Mouse (Mus musculus) MEL (cell line): ENCODE measurements around the gene Scn8a. TPM values are rescaled to one million over a fixed set of nuclear protein-coding genes. Genes with fewer than 3 reads are reported as not detected.

Experiments
- DNase-seq: peaks from one replicate; pipeline ENCODE4 v3.0.0; 2011; ENCODE audit warnings: low read depth, low spot score
- H3K27ac ChIP-seq: 2 replicates; pipeline ENCODE4 v1.5.1; 2012; ENCODE audit warnings: low read depth, mild to moderate bottlenecking, control low read depth, low read length, moderate library complexity; ENCODE audit not compliant: control insufficient read depth
- H3K27me3 ChIP-seq, 2 experiments: fragments of 150-350 bp in 1 of 2; sonication (generic) in 1 of 2; 2 replicates each; pipeline ENCODE4 v1.6.1; 2012; ENCODE audit warnings: low read length in 2 of 2, mild to moderate bottlenecking in 2 of 2, improper control_type of control experiment in 1 of 2, moderate library complexity in 1 of 2; ENCODE audit not compliant: insufficient read depth in 2 of 2, control insufficient read depth in 1 of 2
- H3K36me3 ChIP-seq, 2 experiments: 2 replicates each; pipeline ENCODE4 v1.6.1; 2012 to 2014; ENCODE audit warnings: low read length in 2 of 2, improper control_type of control experiment in 1 of 2, inconsistent platforms in 1 of 2, mild to moderate bottlenecking in 1 of 2; ENCODE audit not compliant: insufficient read depth in 2 of 2, control insufficient read depth in 1 of 2
- H3K4me1 ChIP-seq, 2 experiments: fragments of 150-350 bp in 1 of 2; sonication (generic) in 1 of 2; 2 replicates each; pipeline ENCODE4 v1.6.1; 2012; ENCODE audit warnings: low read length in 2 of 2, improper control_type of control experiment in 1 of 2, mild to moderate bottlenecking in 1 of 2; ENCODE audit not compliant: insufficient read depth in 2 of 2, control insufficient read depth in 1 of 2
- H3K4me3 ChIP-seq, 2 experiments: fragments of 150-350 bp in 1 of 2; sonication (generic) in 1 of 2; 2 replicates each; pipeline ENCODE4 v1.5.1; 2012; ENCODE audit warnings: low read depth in 2 of 2, low read length in 2 of 2, mild to moderate bottlenecking in 2 of 2, moderate library complexity in 2 of 2, control low read depth in 1 of 2, improper control_type of control experiment in 1 of 2; ENCODE audit not compliant: control insufficient read depth in 1 of 2, insufficient read depth in 1 of 2
- H3K79me2 ChIP-seq: 2 replicates; pipeline ENCODE4 v1.6.1; 2012; ENCODE audit warnings: mild to moderate bottlenecking, low read length, moderate library complexity; ENCODE audit not compliant: control insufficient read depth, poor library complexity, insufficient read depth
- H3K9ac ChIP-seq: 2 replicates; pipeline ENCODE4 v1.6.1; 2012; ENCODE audit warnings: low read depth, mild to moderate bottlenecking, control low read depth, low read length, moderate library complexity; ENCODE audit not compliant: control insufficient read depth, poor library complexity, severe bottlenecking
- H3K9me3 ChIP-seq: fragments of 150-350 bp; sonication (generic); replicated peaks from 2 replicates; pipeline ENCODE4 v1.6.1; 2012; ENCODE audit warnings: mild to moderate bottlenecking, low read length, improper control_type of control experiment, moderate library complexity; ENCODE audit not compliant: insufficient read depth
- CHD1 ChIP-seq: IDR thresholded peaks from 2 replicates; pipeline ENCODE4 v1.6.1; 2012; ENCODE audit warnings: low read depth, mild to moderate bottlenecking, inconsistent platforms, low read length, improper control_type of control experiment
- CTCF ChIP-seq, 3 experiments: IDR thresholded peaks in 2 of 3; conservative IDR thresholded peaks in 1 of 3; 2 replicates each; pipeline ENCODE4 v1.5.1; 2011 to 2012; ENCODE audit warnings: low read length in 3 of 3, low read depth in 2 of 3, mild to moderate bottlenecking in 2 of 3, improper control_type of control experiment in 1 of 3, inconsistent platforms in 1 of 3, mixed read lengths in 1 of 3, moderate library complexity in 1 of 3; ENCODE audit not compliant: control insufficient read depth in 1 of 3, insufficient read depth in 1 of 3, poor library complexity in 1 of 3, severe bottlenecking in 1 of 3
- ELF1 ChIP-seq: IDR thresholded peaks from 2 replicates; pipeline ENCODE4 v1.6.1; 2014; ENCODE audit warnings: low read depth, mild to moderate bottlenecking, inconsistent platforms, low read length, improper control_type of control experiment, moderate library complexity
- ETS1 ChIP-seq: IDR thresholded peaks from 2 replicates; pipeline ENCODE4 v1.6.1; 2012; ENCODE audit warnings: low read depth, mild to moderate bottlenecking, inconsistent platforms, low read length, improper control_type of control experiment, moderate library complexity
- GABPA ChIP-seq: IDR thresholded peaks from 2 replicates; pipeline ENCODE4 v1.6.1; 2012; ENCODE audit warnings: low read depth, mild to moderate bottlenecking, inconsistent platforms, low read length, improper control_type of control experiment, moderate library complexity
- HCFC1 ChIP-seq: IDR thresholded peaks from 2 replicates; pipeline ENCODE4 v1.6.1; 2012; ENCODE audit warnings: low read depth, mild to moderate bottlenecking, inconsistent platforms, low read length, improper control_type of control experiment, moderate library complexity
- JUND ChIP-seq: IDR thresholded peaks from 2 replicates; pipeline ENCODE4 v1.6.1; 2011; ENCODE audit warnings: low read depth, mild to moderate bottlenecking, improper control_type of control experiment, low read length
- KAT2A ChIP-seq: conservative IDR thresholded peaks from 2 replicates; pipeline ENCODE4 v1.6.1; 2012; ENCODE audit warnings: low read depth, low read length, improper control_type of control experiment, inconsistent platforms
- MAZ ChIP-seq: IDR thresholded peaks from 2 replicates; pipeline ENCODE4 v1.6.1; 2012; ENCODE audit warnings: low read depth, mild to moderate bottlenecking, inconsistent platforms, low read length, improper control_type of control experiment
- MEF2A ChIP-seq: IDR thresholded peaks from 2 replicates; pipeline ENCODE4 v1.6.1; 2014; ENCODE audit warnings: low read depth, mild to moderate bottlenecking, inconsistent platforms, low read length, improper control_type of control experiment; ENCODE audit not compliant: poor library complexity, insufficient replicate concordance, severe bottlenecking; ENCODE audit errors: extremely low read depth
- MXI1 ChIP-seq: IDR thresholded peaks from 2 replicates; pipeline ENCODE4 v1.6.1; 2011; ENCODE audit warnings: mild to moderate bottlenecking, low read depth, low read length, improper control_type of control experiment
- MYC ChIP-seq: IDR thresholded peaks from 2 replicates; pipeline ENCODE4 v1.6.1; 2011; ENCODE audit warnings: low read depth, mild to moderate bottlenecking, low read length, improper control_type of control experiment, moderate library complexity
- NELFE ChIP-seq: IDR thresholded peaks from 2 replicates; pipeline ENCODE4 v1.6.1; 2011; ENCODE audit warnings: low read depth, low read length, improper control_type of control experiment
- POLR2A ChIP-seq, 2 experiments: IDR thresholded peaks; 2 replicates each; pipeline ENCODE4 v1.6.1; 2011 to 2012; ENCODE audit warnings: low read length in 2 of 2, mild to moderate bottlenecking in 2 of 2, control low read depth in 1 of 2, improper control_type of control experiment in 1 of 2, low read depth in 1 of 2, moderate library complexity in 1 of 2; ENCODE audit not compliant: control insufficient read depth in 1 of 2, insufficient read depth in 1 of 2, poor library complexity in 1 of 2
- RAD21 ChIP-seq: IDR thresholded peaks from 2 replicates; pipeline ENCODE4 v1.6.1; 2011; ENCODE audit warnings: mild to moderate bottlenecking, low read depth, low read length, improper control_type of control experiment
- RCOR1 ChIP-seq: IDR thresholded peaks from 2 replicates; pipeline ENCODE4 v1.6.1; 2012; ENCODE audit warnings: low read depth, mild to moderate bottlenecking, inconsistent platforms, low read length, improper control_type of control experiment
- SIN3A ChIP-seq: IDR thresholded peaks from 2 replicates; pipeline ENCODE4 v1.6.1; 2012; ENCODE audit warnings: low read length, improper control_type of control experiment, inconsistent platforms
- SMC3 ChIP-seq: IDR thresholded peaks from 2 replicates; pipeline ENCODE4 v1.6.1; 2011; ENCODE audit warnings: low read depth, low read length, improper control_type of control experiment
- TAL1 ChIP-seq: IDR thresholded peaks from 2 replicates; pipeline ENCODE4 v1.6.1; 2012; ENCODE audit warnings: mild to moderate bottlenecking, inconsistent platforms, low read length, moderate library complexity, mixed read lengths
- USF1 ChIP-seq: IDR thresholded peaks from 2 replicates; pipeline ENCODE4 v1.6.1; 2014; ENCODE audit warnings: low read depth, mild to moderate bottlenecking, inconsistent platforms, low read length, improper control_type of control experiment, moderate library complexity
- ZC3H11A ChIP-seq: IDR thresholded peaks from 2 replicates; pipeline ENCODE4 v1.6.1; 2012; ENCODE audit warnings: low read depth, mild to moderate bottlenecking, inconsistent platforms, low read length, improper control_type of control experiment
- ZNF384 ChIP-seq: IDR thresholded peaks from 2 replicates; pipeline ENCODE4 v1.6.1; 2012; ENCODE audit warnings: low read depth, mild to moderate bottlenecking, inconsistent platforms, low read length, improper control_type of control experiment
- polyA plus RNA-seq, 2 experiments: library from polyadenylated mRNA; stranded (reverse) in 1 of 2; unstranded in 1 of 2; fragments of >175 nt in 1 of 2; fragments of >200 nt in 1 of 2; gene quantifications; 2 replicates each; pipeline versions ENCODE4 v1.2.1 to v1.2.4; 2012; ENCODE audit warnings: low replicate concordance in 2 of 2, low read depth in 1 of 2; ENCODE audit not compliant: insufficient read length in 2 of 2, insufficient read depth in 1 of 2, missing spikeins in 1 of 2
- total RNA-seq: library from RNA; depleted of rRNA; stranded (reverse); fragments of 300-350 nt; gene quantifications from 2 replicates; pipeline ENCODE4 v1.2.3, GENCODE M21; 2012

Gene Scn8a
- total and polyA plus RNA-seq, 3 experiments: 0.01 to 0.08 TPM; not detected in 1

- no peaks in the 10 kb centered on the region for H3K9me3 ChIP-seq
- H3K27me3 ChIP-seq: peaks cover 0 to 6% of the 10 kb centered on the region in 2 experiments; a peak in 2 of 4 replicates
- DNase-seq: no peak
- H3K9ac ChIP-seq: no peak overlapping the region
- TF ChIP-seq SMC3: no peak
- TF ChIP-seq MAZ: no peak
- no peak for TF ChIP-seq POLR2A (IDR thresholded peaks at IDR 0.05; ENCODE audit: control insufficient read depth in 1 of 2, insufficient read depth in 1 of 2, low read depth in 1 of 2, low read length in 2 of 2, poor library complexity in 1 of 2)
- TF ChIP-seq CTCF (IDR thresholded peaks at IDR 0.05 in 2 of 3, conservative IDR thresholded peaks at IDR 0.05 in 1 of 3; ENCODE audit: control insufficient read depth in 1 of 3, insufficient read depth in 1 of 3, low read depth in 2 of 3, low read length in 3 of 3, poor library complexity in 1 of 3, severe bottlenecking in 1 of 3): no peak
- TF ChIP-seq NELFE: no peak
- no peak overlapping the region for H3K4me3 ChIP-seq
- H3K36me3 ChIP-seq: no peaks in the 10 kb centered on the region
- H3K4me1 ChIP-seq: no peaks in the 10 kb centered on the region
- no peaks in the 10 kb centered on the region for H3K79me2 ChIP-seq
- no peak overlapping the region for H3K27ac ChIP-seq
These were observed 224.3 kb downstream of the Scn8a start for GRCm38 (mm10) chr15:101093988-101094387.

DNA sequence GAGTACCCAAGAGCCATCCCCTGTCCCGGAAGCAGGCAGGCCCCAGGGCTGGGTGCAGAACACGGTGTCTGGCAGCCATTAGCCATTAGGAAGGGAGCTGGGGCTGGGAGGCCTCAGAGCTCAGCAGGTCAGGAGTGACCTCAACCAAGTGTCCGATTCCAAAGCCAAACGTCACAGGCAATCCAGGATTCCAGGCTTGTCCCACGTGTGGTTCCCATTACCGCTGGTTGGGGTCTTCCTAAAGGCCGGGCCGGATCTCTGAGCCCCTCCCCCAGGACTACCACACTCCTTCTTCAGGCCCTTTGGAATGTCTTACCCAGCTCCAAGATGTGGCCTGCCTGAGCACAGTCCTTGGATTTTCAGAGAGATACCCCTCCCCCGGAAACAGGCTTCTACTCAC, 225.3 kb downstream of the Scn8a start:
- Histone ChIP-seq H3K4me3 (no peak overlapping the region), H3K79me2 (no peaks in the 10 kb centered on the region), H3K9ac (no peak overlapping the region), H3K27ac (no peak overlapping the region), H3K4me1 (no peaks in the 10 kb centered on the region), H3K9me3 (no peaks in the 10 kb centered on the region), H3K36me3 (no peaks in the 10 kb centered on the region), H3K27me3 (peaks cover 0 to 7% of the 10 kb centered on the region in 2 experiments; a peak in 3 of 4 replicates)
- DNase-seq: no peak
- TF ChIP-seq RAD21 (no peak), ZC3H11A (no peak), MAZ (no peak), JUND (no peak), USF1 (no peak), HCFC1 (no peak), MXI1 (no peak), CHD1 (no peak), NELFE (no peak), TAL1 (no peak), SMC3 (no peak), MYC (no peak), ETS1 (no peak), GABPA (no peak), KAT2A (no peak), ELF1 (no peak), MEF2A (no peak), RCOR1 (no peak), SIN3A (no peak), ZNF384 (no peak)
